17 mouse cellular contexts compared by ENCODE assay signal in genomic region chr9:63691960-63692359, GRCm38 (mm10).
"Had no signal": no experiment of that assay in that cellular context is flagged by ENCODE, and none has a peak within 500 bp of the region (broad histone marks: within the 10 kb centered on the region; RNA-seq: fewer than 3 reads in every experiment).

No protein-coding gene starts in this region.

- H3K4me2 ChIP-seq: kidney, embryonic 15.5 days; lung, embryonic 15.5 days had no signal

- H3K4me3 ChIP-seq: kidney, embryonic 15.5 days; lung, embryonic 15.5 days; megakaryocyte, embryonic 14.5 days; midbrain, embryonic 10.5 days had no signal

- H3K36me3 ChIP-seq: kidney, embryonic 15.5 days; lung, embryonic 15.5 days had no signal

- H3K9ac ChIP-seq: kidney, embryonic 15.5 days; liver, embryonic 14.5 days; lung, embryonic 15.5 days had no signal

- DNase-seq: kidney, adult 2 months; kidney, postnatal 14 days; kidney, postnatal 4 days; left cerebral cortex, postnatal 4 days; lung, adult 18-20 months; lung, postnatal 10 days; lung, postnatal 36 days; midbrain, embryonic 14.5 days; right cerebral cortex, postnatal 4 days; thymus, adult 2 months; thymus, postnatal 14 days; thymus, postnatal 4 days had no signal

- H3K9me3 ChIP-seq: kidney, embryonic 15.5 days; lung, embryonic 15.5 days; megakaryocyte, embryonic 14.5 days; midbrain, embryonic 10.5 days had no signal

- H3K27ac ChIP-seq: kidney, embryonic 15.5 days; liver, embryonic 14.5 days; lung, embryonic 15.5 days; midbrain, embryonic 10.5 days had no signal

- H3K27me3 ChIP-seq: kidney, embryonic 15.5 days; lung, embryonic 15.5 days; megakaryocyte, embryonic 14.5 days had no signal
